Mouse (Mus musculus): ENCODE results near the gene Fcrlb.

DNA sequence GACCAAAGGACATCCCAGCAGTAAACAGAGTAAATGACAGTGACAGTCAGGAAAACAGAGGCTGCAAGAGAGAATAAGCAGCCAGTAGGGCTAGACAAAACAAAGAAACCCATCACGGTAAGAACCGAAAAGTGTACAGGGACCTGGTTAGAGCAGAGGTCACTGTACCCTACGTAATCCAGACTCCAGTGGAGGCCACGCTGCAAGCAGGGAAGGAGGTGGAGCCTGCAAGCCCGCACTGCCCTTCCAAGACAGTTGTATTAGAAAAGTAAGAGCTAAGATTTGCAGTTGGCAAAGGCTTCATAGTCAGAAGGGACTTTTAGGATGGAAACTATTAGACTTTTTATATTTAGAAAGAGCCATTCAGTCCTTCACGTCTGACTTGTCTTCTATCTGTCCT is 14.2 kb upstream of the Fcrlb start:
- TF ChIP-seq CTCF (conservative IDR thresholded peaks at IDR 0.05; ENCODE audit: low read length) (no peak), POU5F1 (IDR thresholded peaks at IDR 0.05; ENCODE audit: borderline replicate concordance, low read length) (no peak), NANOG (IDR thresholded peaks at IDR 0.05; ENCODE audit: borderline replicate concordance, low read length) (no peak)

Measured in E14TG2a.4 (cell line).